Mouse (Mus musculus): Measurements from ENCODE around the gene Mcm2.

Gene Mcm2

DNA sequence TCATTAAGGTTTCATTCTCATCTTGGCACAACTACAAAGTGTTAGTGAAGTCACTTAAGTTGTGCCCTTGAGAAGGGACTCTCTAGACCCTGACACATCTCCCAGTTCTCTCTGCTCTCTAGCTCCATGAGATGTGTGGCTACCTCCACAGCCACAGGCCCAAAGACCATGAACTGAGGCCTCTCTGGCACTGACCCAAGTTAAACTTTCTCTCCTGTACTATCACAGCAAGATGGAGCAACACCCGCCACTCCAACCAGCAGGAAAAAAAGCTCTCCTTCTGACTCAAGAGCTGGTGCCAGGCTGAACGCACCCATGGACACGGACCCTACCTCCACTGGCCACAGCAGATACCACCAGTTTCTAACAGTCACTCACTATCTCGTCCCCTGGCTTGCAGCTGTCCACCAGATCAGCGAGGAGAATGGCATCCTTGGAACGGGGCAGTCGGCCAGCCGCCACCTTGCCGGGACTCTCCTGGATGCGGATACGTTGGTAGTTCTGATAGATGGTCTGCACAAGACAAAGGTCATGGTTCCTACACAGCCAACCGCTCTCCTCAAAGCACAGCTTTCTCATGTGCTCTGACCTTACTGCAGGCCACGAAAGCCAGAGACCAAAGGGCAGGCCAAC, 9.1 kb downstream of the Mcm2 start:
- DNase-seq (ENCODE audit: low spot score), result no peak

DNA sequence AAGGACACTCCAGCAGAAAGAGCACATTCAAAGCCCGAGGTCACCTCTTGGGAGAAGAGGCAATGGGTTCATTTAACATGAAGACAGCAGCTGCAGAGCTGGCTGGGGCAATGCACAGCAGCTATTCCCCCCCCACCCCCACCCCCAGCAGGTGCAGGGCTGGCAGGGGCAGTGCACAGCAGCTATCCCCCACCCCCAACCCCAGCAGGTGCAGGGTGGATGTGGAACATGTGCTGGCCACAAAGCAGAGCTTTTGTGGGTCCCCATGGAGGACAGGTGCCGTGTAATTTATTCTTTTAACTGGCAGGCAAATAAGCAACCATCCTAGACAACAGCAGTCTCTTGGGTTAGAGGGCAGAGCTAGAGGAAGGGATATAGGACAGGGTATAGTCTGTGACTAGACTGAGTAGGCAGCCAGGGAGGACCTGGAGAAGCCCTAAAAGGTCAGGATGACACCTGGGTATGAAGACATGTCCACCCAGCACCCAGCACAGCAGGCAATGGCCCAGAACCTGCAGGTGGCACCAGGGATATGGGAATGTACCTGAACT, 12.1 kb downstream of the Mcm2 start:
- DNase-seq (ENCODE audit: low spot score), result no peak

DNA sequence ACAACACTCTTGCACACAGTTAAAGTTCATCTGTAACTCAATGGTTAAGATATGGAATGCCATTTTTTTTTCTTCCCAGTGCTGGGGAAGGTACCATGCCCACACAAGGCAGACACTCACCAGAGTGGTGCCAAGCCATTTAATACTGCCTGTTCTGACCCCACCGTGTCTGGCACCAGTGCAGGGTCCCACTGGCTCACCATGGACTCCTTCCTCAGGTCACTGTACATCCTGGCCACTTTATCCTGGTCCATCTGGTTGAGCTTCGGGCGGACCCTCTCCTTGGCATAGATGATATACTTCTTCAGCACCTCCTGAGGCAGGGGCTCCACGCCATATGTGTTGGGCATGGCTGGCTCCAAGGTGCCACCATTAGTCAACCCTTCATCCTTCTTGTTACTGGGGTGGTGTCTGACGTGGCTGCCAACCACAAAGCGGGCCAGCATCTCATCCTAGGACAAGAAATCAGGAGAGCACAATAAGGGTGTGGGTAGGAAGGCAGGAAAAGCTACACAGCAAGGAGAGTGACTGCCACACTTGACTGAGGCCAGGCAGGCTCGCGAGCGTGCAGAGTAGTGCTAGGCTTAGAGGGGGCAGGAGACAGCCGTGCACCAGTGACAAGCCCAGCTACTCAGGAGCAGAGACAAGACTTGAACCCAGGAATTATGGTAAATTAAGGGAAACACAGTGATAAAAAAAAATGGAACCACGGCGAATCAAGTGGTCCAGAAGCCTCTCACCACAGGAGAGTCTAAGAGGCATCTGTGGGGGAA, 12.8 kb downstream of the Mcm2 start:
- no peak for DNase-seq (ENCODE audit: low spot score)

DNA sequence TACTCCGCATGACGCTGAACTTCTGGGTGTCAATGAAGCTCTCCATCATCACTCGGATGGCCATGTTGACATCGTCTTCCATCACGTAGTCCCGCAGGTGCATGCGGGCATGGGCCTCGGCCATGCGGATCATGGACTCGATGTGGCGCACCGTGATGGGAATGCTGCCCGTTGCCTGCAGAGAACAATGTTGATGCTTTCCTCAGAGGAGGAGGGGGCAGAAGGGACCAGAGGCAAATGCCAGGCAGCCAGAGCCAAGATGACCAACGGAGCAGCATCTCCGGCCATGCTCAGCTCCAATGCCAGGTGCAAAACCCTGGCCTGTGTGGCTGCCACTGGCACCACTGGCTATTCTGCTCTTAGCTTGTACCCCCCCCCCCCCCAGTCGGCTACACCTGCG, 13.9 kb downstream of the Mcm2 start:
- no peak for DNase-seq (ENCODE audit: low spot score)

GRCm38 (mm10) chr6:88884195-88884594, 14.4 kb downstream of the Mcm2 start:
- no peak for DNase-seq (ENCODE audit: low spot score)

GRCm38 (mm10) chr6:88881334-88881733, 17.2 kb downstream of the Mcm2 start:
- DNase-seq (ENCODE audit: low spot score), result no peak

DNA sequence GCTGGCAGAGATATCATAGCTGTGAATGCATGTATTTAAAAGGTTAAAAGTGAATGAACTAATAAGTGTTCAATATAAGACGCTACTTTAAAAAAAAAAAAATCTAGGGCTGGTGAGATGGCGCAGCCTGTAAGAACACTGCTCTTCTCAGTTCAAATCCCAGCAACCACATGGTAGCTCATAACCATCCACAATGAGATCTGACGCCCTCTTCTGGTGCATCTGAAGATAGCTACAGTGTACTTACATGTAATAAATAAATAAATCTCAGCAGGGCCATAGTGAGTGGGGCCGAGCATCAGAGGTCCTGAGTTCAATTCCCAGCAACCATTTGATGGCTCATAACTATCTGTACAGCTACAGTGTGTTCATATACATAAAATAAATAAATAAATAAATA, 19.1 kb downstream of the Mcm2 start:
- DNase-seq (ENCODE audit: low spot score), result no peak

DNA sequence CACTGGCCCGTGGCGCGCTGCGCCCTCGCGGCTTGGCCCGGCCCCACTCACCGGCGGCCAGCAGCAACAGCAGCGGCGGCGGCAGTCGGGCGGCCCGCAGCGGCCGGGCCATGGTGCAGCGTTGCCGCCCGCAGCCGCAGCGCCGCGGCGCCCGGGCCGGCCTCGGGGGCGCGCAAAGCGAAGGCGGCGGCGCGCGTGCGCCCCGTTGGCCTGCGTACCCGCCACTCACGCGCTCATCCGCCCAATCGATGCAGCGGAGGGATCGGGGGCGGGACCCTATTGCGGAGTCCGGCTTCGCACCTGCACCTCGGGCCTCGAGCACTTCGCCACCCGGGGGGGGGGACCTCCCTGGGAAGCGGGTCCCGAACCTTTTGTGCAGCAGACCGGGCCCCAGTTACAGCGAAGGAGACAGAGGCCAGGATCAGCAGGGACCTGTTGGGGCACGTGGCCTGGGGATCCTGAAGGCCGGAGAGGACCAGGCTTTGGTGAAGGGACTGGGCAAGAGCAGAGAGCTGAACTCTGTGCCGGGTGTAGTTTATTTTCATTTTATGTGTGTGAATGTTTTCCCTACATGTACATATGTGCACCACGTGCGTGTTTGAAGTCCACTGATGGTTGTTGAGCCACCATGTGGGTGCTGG, 23.6 kb downstream of the Mcm2 start, which contains the start of gene Podxl2:
TSS of gene Podxl2 (minus strand) at position 177 of the 641 bp plus-strand sequence.
- peak; percentile 81 for DNase-seq (ENCODE audit: low spot score)

DNA sequence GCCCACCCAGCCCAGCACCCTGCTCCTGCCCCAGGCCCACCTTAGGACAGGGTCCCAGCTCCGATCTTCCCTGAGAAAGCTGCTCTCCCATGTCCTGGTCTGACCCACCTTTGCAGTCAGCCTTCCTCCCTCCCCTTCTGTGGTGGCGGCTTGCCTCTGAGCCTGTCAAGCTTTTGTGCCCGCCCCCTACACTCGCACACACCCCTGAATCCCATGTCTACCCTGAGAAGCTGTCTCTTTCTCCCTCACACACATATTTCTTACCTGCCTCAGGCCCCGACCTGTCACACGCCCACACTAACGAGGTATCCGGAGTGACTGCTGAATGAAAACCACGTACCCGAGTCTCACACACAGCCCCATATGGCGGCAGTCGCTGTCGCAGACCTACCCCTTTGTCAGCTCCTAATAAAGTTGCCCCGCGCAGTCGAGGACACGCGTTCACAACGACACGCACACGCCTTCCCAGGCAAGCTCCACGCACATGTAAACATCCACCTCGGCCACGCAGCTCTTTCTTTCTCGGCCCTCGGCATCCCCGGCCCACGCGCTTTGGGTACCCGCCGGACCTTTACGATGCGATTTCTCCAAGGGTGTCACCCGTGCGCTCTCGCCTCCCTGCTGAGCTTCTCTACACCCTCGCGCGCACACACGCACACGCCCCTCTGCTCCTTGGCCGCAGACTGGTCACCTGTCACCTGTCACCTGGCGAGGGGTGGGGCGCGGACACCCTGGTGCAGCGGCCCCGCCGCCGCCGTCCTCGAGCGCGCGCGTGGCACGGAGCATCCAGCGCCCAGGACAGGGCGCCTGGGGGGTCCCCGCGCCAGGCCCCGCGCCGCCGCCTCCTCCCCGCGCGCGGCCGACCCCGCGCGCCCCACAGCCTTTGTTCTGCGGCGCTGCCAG, 24.4 kb downstream of the Mcm2 start:
- DNase-seq (ENCODE audit: low spot score), result no peak

GRCm38 (mm10) chr6:88872811-88873210, 25.8 kb downstream of the Mcm2 start:
- DNase-seq (ENCODE audit: low spot score), result no peak

- no peak for DNase-seq (ENCODE audit: low spot score)
Measured at GRCm38 (mm10) chr6:88871546-88871945, 27.0 kb downstream of the Mcm2 start.

- DNase-seq (ENCODE audit: low spot score), result no peak
Measured at GRCm38 (mm10) chr6:88870594-88870993, 28.0 kb downstream of the Mcm2 start.

GRCm38 (mm10) chr6:88869459-88869858, 29.1 kb downstream of the Mcm2 start:
- no peak for DNase-seq (ENCODE audit: low spot score)

DNA sequence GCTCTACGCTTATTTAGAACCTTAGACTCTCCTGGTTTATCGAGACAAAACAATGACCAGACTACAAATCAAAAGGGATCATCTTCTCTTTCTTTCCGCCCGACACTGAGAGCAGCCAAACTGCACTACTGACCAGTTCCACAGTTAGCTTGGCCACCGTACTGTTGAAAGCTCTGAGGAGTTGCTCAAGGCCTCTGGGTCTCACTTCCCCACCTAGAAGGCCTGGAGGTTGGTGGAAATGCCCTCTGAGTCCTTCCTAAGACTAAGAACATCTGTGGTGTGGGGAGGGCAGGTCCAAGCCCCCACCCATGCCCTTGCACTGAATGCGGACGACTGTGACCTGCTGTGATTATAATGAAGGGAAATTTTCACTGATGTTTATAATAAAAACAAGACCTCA, 32.9 kb downstream of the Mcm2 start:
- DNase-seq (ENCODE audit: low spot score), result no peak

GRCm38 (mm10) chr6:88860914-88861313, 37.7 kb downstream of the Mcm2 start:
- no peak for DNase-seq (ENCODE audit: low spot score)

- DNase-seq (ENCODE audit: low spot score), result no peak
Measured at GRCm38 (mm10) chr6:88858341-88858740, 40.2 kb downstream of the Mcm2 start.

DNA sequence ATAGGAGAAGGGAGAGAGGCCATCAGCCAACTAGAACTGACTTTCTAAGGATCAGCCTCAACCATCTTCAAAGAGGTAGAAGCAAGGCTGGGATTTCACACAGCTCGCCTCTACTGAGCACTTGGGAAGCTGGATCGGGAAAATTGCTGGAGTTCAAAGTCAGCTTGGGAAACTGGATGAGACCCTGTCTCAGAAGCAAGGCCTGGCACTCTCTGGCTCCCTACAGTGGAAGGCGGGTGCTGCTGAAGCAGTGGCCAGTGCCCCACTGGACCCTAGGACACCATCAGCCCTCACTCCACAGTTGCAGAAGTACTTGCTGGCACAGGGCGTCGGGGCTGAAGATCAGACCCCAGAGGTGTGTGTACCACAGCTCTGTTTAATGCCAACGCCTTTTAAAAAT, 40.8 kb downstream of the Mcm2 start:
- DNase-seq (ENCODE audit: low spot score), result no peak

DNA sequence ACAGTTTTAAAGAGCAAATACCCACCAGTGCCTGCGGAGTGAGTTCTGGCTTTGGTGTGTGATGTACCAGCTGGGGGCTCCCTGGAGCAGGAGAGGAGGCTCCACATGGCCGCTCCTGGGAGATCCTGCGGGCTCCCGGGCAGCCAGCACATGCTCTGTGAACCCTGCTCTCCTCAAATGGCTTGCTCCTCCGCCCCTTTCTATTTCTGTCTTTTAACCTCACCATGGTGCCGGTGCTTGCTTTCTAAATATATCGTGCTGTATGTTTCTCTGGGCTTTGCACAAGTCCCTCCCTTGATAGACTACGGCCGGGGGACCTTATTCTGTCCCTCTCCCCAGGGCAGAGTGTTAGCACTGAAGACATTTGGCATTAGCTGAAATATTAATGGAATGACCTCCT, 41.3 kb downstream of the Mcm2 start:
- no peak for DNase-seq (ENCODE audit: low spot score)

DNA sequence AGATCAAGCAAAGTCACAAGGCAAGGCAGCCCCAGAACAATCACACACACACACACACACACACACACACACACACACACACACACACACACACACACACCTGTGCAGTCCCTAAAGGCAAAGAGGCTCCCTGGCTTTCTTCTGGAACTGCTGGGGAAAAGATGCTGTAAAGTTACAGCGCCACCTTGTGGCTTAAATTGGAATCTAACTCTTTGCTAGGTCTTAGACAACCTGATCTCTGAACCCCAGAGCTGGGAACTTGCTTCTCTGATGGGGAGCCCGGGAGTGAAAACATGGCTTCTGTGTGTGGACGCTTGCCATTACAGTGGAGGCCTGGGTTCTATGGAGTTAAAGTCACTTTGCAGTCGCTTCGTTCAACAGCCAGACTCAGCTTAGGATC, 42.9 kb downstream of the Mcm2 start:
- DNase-seq (ENCODE audit: low spot score), result no peak

GRCm38 (mm10) chr6:88854509-88854908, 44.1 kb downstream of the Mcm2 start:
- no peak for DNase-seq (ENCODE audit: low spot score)

DNA sequence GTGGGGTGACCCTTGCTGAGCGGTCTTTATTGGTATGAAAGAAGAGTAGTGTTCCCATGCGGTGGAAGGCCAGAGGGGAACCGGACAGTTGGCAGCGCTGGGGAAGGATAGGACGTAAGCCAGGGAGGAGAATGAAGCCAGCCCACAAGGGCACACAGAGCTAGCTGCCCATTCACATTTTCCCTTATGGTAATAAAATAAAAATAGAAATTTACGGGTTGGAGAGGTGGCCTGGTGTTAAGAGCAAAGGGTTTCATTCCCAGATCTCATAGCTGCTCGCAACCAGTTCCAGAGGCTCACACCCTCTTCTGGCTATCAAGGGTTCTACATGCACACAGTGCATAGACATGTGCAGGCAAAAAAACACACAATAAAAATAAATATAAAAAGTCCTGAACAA, 48.5 kb downstream of the Mcm2 start:
- no peak for DNase-seq (ENCODE audit: low spot score)

- no peak for DNase-seq (ENCODE audit: low spot score)
Measured at GRCm38 (mm10) chr6:88849270-88849669, 49.3 kb downstream of the Mcm2 start.
